Mouse (Mus musculus) kidney, postnatal 36 days (tissue): ENCODE data around the gene Reck.
A peak's percentile ranks its signal among the peaks of the same experiment; 100 is the strongest.

Experiments used
- DNase-seq, 2 experiments: peaks; one replicate each; pipeline ENCODE4 v3.0.0; 2021 to 2022; ENCODE audit warnings: mixed read lengths in 2 of 2

Reck gene

GRCm38 (mm10) chr4:43906443-43906842 is 31.1 kb downstream of the Reck start:
- peak; percentile 46 to 70 for DNase-seq

- peak in 1 of 2 experiments; percentile 28 for DNase-seq
Observed at GRCm38 (mm10) chr4:43918221-43918620, 42.9 kb downstream of the Reck start.

- DNase-seq, result no peak
Observed at GRCm38 (mm10) chr4:43920602-43921001, 45.3 kb downstream of the Reck start.

- DNase-seq, result no peak
Observed at GRCm38 (mm10) chr4:43925125-43925524, 49.8 kb downstream of the Reck start.

- peak; percentile 85 to 95 for DNase-seq
Observed at GRCm38 (mm10) chr4:43925779-43926178, 50.4 kb downstream of the Reck start.

- DNase-seq, result peak; percentile 11 to 66
Observed at GRCm38 (mm10) chr4:43927826-43928225, 52.5 kb downstream of the Reck start.

- DNase-seq, result no peak
Observed at GRCm38 (mm10) chr4:43931877-43932276, 56.5 kb downstream of the Reck start.

- DNase-seq, result no peak
Observed at GRCm38 (mm10) chr4:43936186-43936585, 60.9 kb downstream of the Reck start.

GRCm38 (mm10) chr4:43936749-43937674 is 61.7 kb downstream of the Reck start:
- no peak for DNase-seq

- no peak for DNase-seq
Observed at GRCm38 (mm10) chr4:43941315-43941714, 66.0 kb downstream of the Reck start.

GRCm38 (mm10) chr4:43942421-43942820 is 67.1 kb downstream of the Reck start:
- DNase-seq, result no peak

- no peak for DNase-seq
Observed at GRCm38 (mm10) chr4:43947571-43947970, 72.2 kb downstream of the Reck start.

- DNase-seq, result peak; percentile 47 to 84
Observed at GRCm38 (mm10) chr4:43957292-43957845, 82.0 kb downstream of the Reck start, which contains the start of gene Glipr2. TSS of gene Glipr2 (plus strand) at chr4:43957401.

GRCm38 (mm10) chr4:43957846-43958461 is 82.6 kb downstream of the Reck start:
- peak in 1 of 2 experiments; percentile 36 for DNase-seq

GRCm38 (mm10) chr4:43959523-43960179 is 84.3 kb downstream of the Reck start:
- DNase-seq, result no peak

GRCm38 (mm10) chr4:43960207-43960606 is 84.9 kb downstream of the Reck start:
- DNase-seq, result no peak

GRCm38 (mm10) chr4:43964326-43964833 is 89.0 kb downstream of the Reck start:
- peak; percentile 71 for DNase-seq

- DNase-seq, result peak in 1 of 2 experiments; percentile 18
Observed at GRCm38 (mm10) chr4:43964951-43965684, 89.8 kb downstream of the Reck start.

GRCm38 (mm10) chr4:43965856-43966535 is 90.7 kb downstream of the Reck start:
- no peak for DNase-seq

- peak; percentile 79 to 85 for DNase-seq
Observed at GRCm38 (mm10) chr4:43968650-43969049, 93.3 kb downstream of the Reck start.

- DNase-seq, result no peak
Observed at GRCm38 (mm10) chr4:43969373-43969772, 94.0 kb downstream of the Reck start.
